Mouse (Mus musculus) cortical plate, adult 2 months (tissue): ENCODE results near the gene Fcna. TPM values are rescaled to one million over a fixed set of nuclear protein-coding genes. Genes with fewer than 3 reads are reported as not detected.

Source experiments
- H3K27ac ChIP-seq: fragments of 200-500 bp; 2 replicates; pipeline ENCODE4 v1.5.1; 2012; ENCODE audit warnings: low read length, control low read depth, inconsistent platforms; ENCODE audit not compliant: insufficient read depth
- H3K4me1 ChIP-seq: fragments of 200-500 bp; 2 replicates; pipeline ENCODE4 v1.6.1; 2011; ENCODE audit warnings: low read length; ENCODE audit not compliant: control insufficient read depth, insufficient read depth
- H3K4me3 ChIP-seq: fragments of 200-500 bp; 2 replicates; pipeline ENCODE4 v1.5.1; 2011; ENCODE audit warnings: mild to moderate bottlenecking, low read length, control low read depth; ENCODE audit not compliant: insufficient read depth
- CTCF ChIP-seq: fragments of 200-500 bp; IDR thresholded peaks from 2 replicates; pipeline ENCODE4 v1.5.1; 2011; ENCODE audit warnings: mild to moderate bottlenecking, control low read depth, low read length; ENCODE audit not compliant: insufficient read depth; ENCODE audit errors: extremely low read depth
- POLR2A ChIP-seq: fragments of 200-500 bp; IDR thresholded peaks from 2 replicates; pipeline ENCODE4 v1.6.1; 2011; ENCODE audit warnings: mild to moderate bottlenecking, low read length, control low read depth; ENCODE audit not compliant: insufficient read depth; ENCODE audit errors: extremely low read depth
- polyA plus RNA-seq: library from polyadenylated mRNA; depleted of rRNA; stranded (reverse); fragments of >200 nt; gene quantifications from 2 replicates; pipeline ENCODE4 v1.2.3, GENCODE M21; 2012

Fcna gene
- polyA plus RNA-seq, 1 experiment: 0.33 TPM

DNA sequence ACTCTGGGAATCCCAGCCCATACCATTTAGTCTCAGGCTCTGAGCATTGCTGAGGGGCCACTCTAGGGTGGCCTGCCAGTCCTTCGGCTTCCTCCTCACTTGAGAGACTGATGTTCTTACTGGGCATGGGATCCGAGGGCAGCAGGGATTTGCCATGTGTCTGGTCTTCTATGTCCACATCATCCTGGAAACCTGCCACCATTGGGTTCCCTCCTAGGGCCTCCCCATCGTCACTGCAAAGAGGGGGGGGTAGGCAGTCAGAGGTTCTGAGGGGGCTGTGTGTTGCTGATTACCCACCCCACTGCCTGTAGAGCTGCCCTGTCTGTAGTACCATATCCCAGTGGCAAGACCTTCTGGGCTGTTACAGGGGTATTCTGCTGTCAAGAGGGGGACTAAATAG, 42.2 kb downstream of the Fcna start:
- H3K27ac ChIP-seq: no peak overlapping the region
- TF ChIP-seq POLR2A (no peak), CTCF (no peak)
- H3K4me1 ChIP-seq: peaks cover 7% of the 10 kb centered on the region
- no peak overlapping the region for H3K4me3 ChIP-seq

DNA sequence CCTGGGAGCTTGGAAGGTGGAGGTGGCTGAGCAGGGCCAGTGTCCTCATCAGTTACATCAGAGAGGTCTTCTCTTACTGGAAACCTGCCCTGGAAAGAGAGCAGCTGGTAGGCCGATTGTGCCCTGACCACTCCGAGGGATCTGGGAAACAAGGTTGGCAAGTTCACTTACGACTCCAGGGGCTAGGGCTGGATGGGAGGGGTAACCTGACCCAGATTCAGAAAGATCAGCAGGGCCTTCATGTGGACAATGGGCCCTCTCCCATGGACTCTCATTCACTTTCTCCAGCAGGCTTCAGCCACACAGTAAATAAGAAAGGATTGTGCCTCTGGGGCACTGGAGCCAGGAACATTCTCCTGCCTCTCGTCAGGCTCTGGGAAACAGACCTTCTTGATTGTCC, 43.0 kb downstream of the Fcna start:
- peaks cover 8% of the 10 kb centered on the region for H3K4me1 ChIP-seq
- peak overlapping the region; percentile 36; the same call in 1 of the 2 replicates for H3K27ac ChIP-seq
- TF ChIP-seq POLR2A (no peak), CTCF (no peak)
- H3K4me3 ChIP-seq: no peak overlapping the region

- no peak overlapping the region for H3K4me3 ChIP-seq
Measured at GRCm38 (mm10) chr2:25584152-25584551, 43.7 kb downstream of the Fcna start.

GRCm38 (mm10) chr2:25583571-25583970, 44.3 kb downstream of the Fcna start:
- TF ChIP-seq CTCF: no peak
- no peak for TF ChIP-seq POLR2A
- Histone ChIP-seq H3K4me1 (peaks cover 9% of the 10 kb centered on the region), H3K27ac (peak overlapping the region; percentile 93)

More at GRCm38 (mm10) chr2:25584152-25584551, 43.7 kb downstream of the Fcna start:
- Histone ChIP-seq H3K27ac (no peak overlapping the region), H3K4me1 (peaks cover 9% of the 10 kb centered on the region)
- TF ChIP-seq POLR2A (no peak), CTCF (no peak)

DNA sequence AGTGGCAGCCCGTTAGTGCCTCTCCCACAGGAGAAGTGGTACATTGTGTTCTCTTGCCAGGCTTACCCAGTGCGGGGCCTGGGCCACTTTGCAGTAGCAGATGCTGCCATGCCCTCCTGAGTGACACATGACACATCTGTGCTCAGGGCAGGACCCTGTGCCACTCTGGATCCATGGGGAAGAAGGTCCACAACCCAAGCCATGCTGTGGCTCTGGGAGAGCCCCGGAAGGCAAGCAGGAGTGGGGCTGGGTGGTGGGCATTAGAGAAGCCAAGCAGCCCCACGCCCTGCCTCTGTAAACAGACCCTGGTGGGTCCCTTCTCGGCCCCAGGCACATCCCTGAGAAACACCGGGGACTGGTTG, 44.7 kb downstream of the Fcna start:
- H3K4me3 ChIP-seq: no peak overlapping the region
- peak overlapping the region; percentile 93 for H3K27ac ChIP-seq
- TF ChIP-seq POLR2A (no peak), CTCF (no peak)
- peaks cover 9% of the 10 kb centered on the region for H3K4me1 ChIP-seq

More at GRCm38 (mm10) chr2:25583571-25583970, 44.3 kb downstream of the Fcna start:
- no peak overlapping the region for H3K4me3 ChIP-seq

GRCm38 (mm10) chr2:25582466-25583119, 45.2 kb downstream of the Fcna start:
- H3K4me1 ChIP-seq: peaks cover 9% of the 10 kb centered on the region
- peak overlapping the region; percentile 93 for H3K27ac ChIP-seq
- TF ChIP-seq POLR2A: peak; percentile 49; the same call in 1 of the 2 replicates
- no peak for TF ChIP-seq CTCF
- no peak overlapping the region for H3K4me3 ChIP-seq

- H3K4me1 ChIP-seq: peaks cover 9% of the 10 kb centered on the region
- peak overlapping the region; percentile 57 for H3K27ac ChIP-seq
- no peak for TF ChIP-seq CTCF
- TF ChIP-seq POLR2A: no peak
- H3K4me3 ChIP-seq: peak overlapping the region; percentile 63; the same call in 1 of the 2 replicates
Measured at GRCm38 (mm10) chr2:25581901-25582301, 45.9 kb downstream of the Fcna start.

- H3K27ac ChIP-seq: peak within 1 kb of the TSS; percentile 93
- H3K4me3 ChIP-seq: peak within 1 kb of the TSS; percentile 63
- TF ChIP-seq CTCF: peak; percentile 84
- no peak for TF ChIP-seq POLR2A
- H3K4me1 ChIP-seq: peaks cover 9% of the 10 kb centered on the region
Measured at GRCm38 (mm10) chr2:25581294-25581864, 46.5 kb downstream of the Fcna start, which contains the start of gene Ajm1. Gene Ajm1, minus strand, starts transcription at chr2:25581757.

- no peak; the same call in 1 of the 2 replicates for TF ChIP-seq POLR2A
- TF ChIP-seq CTCF: no peak
- Histone ChIP-seq H3K4me1 (peaks cover 11% of the 10 kb centered on the region), H3K27ac (peak overlapping the region; percentile 67), H3K4me3 (peak overlapping the region; percentile 63)
Measured at GRCm38 (mm10) chr2:25580621-25581101, 47.2 kb downstream of the Fcna start.

- no peak overlapping the region; the same call in 1 of the 2 replicates for H3K27ac ChIP-seq
Measured at GRCm38 (mm10) chr2:25579737-25580460, 47.9 kb downstream of the Fcna start.

More at GRCm38 (mm10) chr2:25579737-25580460, 47.9 kb downstream of the Fcna start:
- H3K4me1 ChIP-seq: peaks cover 13% of the 10 kb centered on the region
- TF ChIP-seq POLR2A (no peak), CTCF (peak; percentile 64)
- peak overlapping the region; percentile 63; the same call in 1 of the 2 replicates for H3K4me3 ChIP-seq
